Mouse (Mus musculus) E14TG2a.4 (cell line): Measurements from ENCODE around the gene Abi3.
A peak's percentile ranks its signal among the peaks of the same experiment; 100 is the strongest.

Source experiments
- H3K27me3 ChIP-seq: 2 replicates; pipeline ENCODE4 v1.6.1; 2014; ENCODE audit warnings: low read length, control low read depth; ENCODE audit not compliant: insufficient read depth
- H3K36me3 ChIP-seq: 2 replicates; pipeline ENCODE4 v1.6.1; 2014; ENCODE audit warnings: low read length, control low read depth; ENCODE audit not compliant: insufficient read depth
- H3K4me1 ChIP-seq: replicated peaks from 2 replicates; pipeline ENCODE4 v1.6.1; 2014; ENCODE audit warnings: low read depth, low read length, control low read depth
- H3K4me3 ChIP-seq: replicated peaks from 2 replicates; pipeline ENCODE4 v1.5.1; 2014; ENCODE audit warnings: mild to moderate bottlenecking, low read length
- H3K9me3 ChIP-seq: 2 replicates; pipeline ENCODE4 v1.6.1; 2014; ENCODE audit warnings: low read length, control low read depth
- CTCF ChIP-seq: conservative IDR thresholded peaks from 2 replicates; pipeline ENCODE4 v1.5.1; 2014; ENCODE audit warnings: low read length
- NANOG ChIP-seq: IDR thresholded peaks from 2 replicates; pipeline ENCODE4 v1.6.1; 2014; ENCODE audit warnings: borderline replicate concordance, low read length, mixed read lengths
- POU5F1 ChIP-seq: IDR thresholded peaks from 2 replicates; pipeline ENCODE4 v1.6.1; 2014; ENCODE audit warnings: low read length, borderline replicate concordance

The Abi3 gene

GRCm38 (mm10) chr11:95792950-95793509, 49.2 kb downstream of the Abi3 start:
- no peaks in the 10 kb centered on the region for H3K9me3 ChIP-seq
- H3K4me1 ChIP-seq = peaks cover 24% of the 10 kb centered on the region
- no peak overlapping the region for H3K4me3 ChIP-seq
- no peak for TF ChIP-seq NANOG
- no peak for TF ChIP-seq POU5F1
- no peak for TF ChIP-seq CTCF
- no peaks in the 10 kb centered on the region for H3K36me3 ChIP-seq
- peaks cover 43% of the 10 kb centered on the region for H3K27me3 ChIP-seq

- Histone ChIP-seq H3K36me3 (no peaks in the 10 kb centered on the region), H3K27me3 (peaks cover 32% of the 10 kb centered on the region), H3K4me3 (no peak overlapping the region), H3K4me1 (peaks cover 19% of the 10 kb centered on the region), H3K9me3 (no peaks in the 10 kb centered on the region)
- TF ChIP-seq POU5F1 (no peak), CTCF (no peak), NANOG (no peak)
Observed at GRCm38 (mm10) chr11:95791787-95792186, 50.5 kb downstream of the Abi3 start.

GRCm38 (mm10) chr11:95789451-95789891, 52.8 kb downstream of the Abi3 start:
- Histone ChIP-seq H3K4me3 (no peak overlapping the region), H3K9me3 (no peaks in the 10 kb centered on the region), H3K27me3 (peaks cover 14% of the 10 kb centered on the region), H3K36me3 (no peaks in the 10 kb centered on the region), H3K4me1 (peaks cover 22% of the 10 kb centered on the region)
- no peak for TF ChIP-seq NANOG
- TF ChIP-seq CTCF = no peak
- no peak for TF ChIP-seq POU5F1

GRCm38 (mm10) chr11:95786511-95786910, 55.8 kb downstream of the Abi3 start:
- Histone ChIP-seq H3K36me3 (no peaks in the 10 kb centered on the region), H3K4me3 (no peak overlapping the region), H3K9me3 (no peaks in the 10 kb centered on the region), H3K4me1 (peaks cover 22% of the 10 kb centered on the region), H3K27me3 (no peaks in the 10 kb centered on the region)
- TF ChIP-seq POU5F1 (no peak), CTCF (no peak), NANOG (no peak)

GRCm38 (mm10) chr11:95785675-95786074, 56.6 kb downstream of the Abi3 start:
- no peaks in the 10 kb centered on the region for H3K36me3 ChIP-seq
- no peaks in the 10 kb centered on the region for H3K9me3 ChIP-seq
- TF ChIP-seq NANOG = no peak
- peak; percentile 95 for TF ChIP-seq CTCF
- no peak for TF ChIP-seq POU5F1
- peaks cover 25% of the 10 kb centered on the region for H3K4me1 ChIP-seq
- no peaks in the 10 kb centered on the region for H3K27me3 ChIP-seq
- no peak overlapping the region for H3K4me3 ChIP-seq

- peaks cover 24% of the 10 kb centered on the region for H3K4me1 ChIP-seq
- no peaks in the 10 kb centered on the region for H3K36me3 ChIP-seq
- TF ChIP-seq CTCF (no peak), NANOG (no peak), POU5F1 (no peak)
- H3K4me3 ChIP-seq = no peak overlapping the region
- H3K9me3 ChIP-seq = no peaks in the 10 kb centered on the region
- H3K27me3 ChIP-seq = no peaks in the 10 kb centered on the region
Observed at GRCm38 (mm10) chr11:95783958-95784357, 58.3 kb downstream of the Abi3 start.

- no peak for TF ChIP-seq NANOG
- TF ChIP-seq CTCF = no peak
- TF ChIP-seq POU5F1 = no peak
- no peaks in the 10 kb centered on the region for H3K9me3 ChIP-seq
- H3K4me3 ChIP-seq = no peak overlapping the region
- H3K36me3 ChIP-seq = no peaks in the 10 kb centered on the region
- H3K4me1 ChIP-seq = peaks cover 28% of the 10 kb centered on the region
- no peaks in the 10 kb centered on the region for H3K27me3 ChIP-seq
Observed at GRCm38 (mm10) chr11:95783457-95783856, 58.8 kb downstream of the Abi3 start.

GRCm38 (mm10) chr11:95781557-95781956, 60.7 kb downstream of the Abi3 start:
- H3K4me1 ChIP-seq = peaks cover 45% of the 10 kb centered on the region
- H3K9me3 ChIP-seq = no peaks in the 10 kb centered on the region
- no peak for TF ChIP-seq POU5F1
- no peak for TF ChIP-seq NANOG
- TF ChIP-seq CTCF = no peak
- H3K4me3 ChIP-seq = no peak overlapping the region
- no peaks in the 10 kb centered on the region for H3K27me3 ChIP-seq
- H3K36me3 ChIP-seq = peaks cover 15% of the 10 kb centered on the region; the same call in 1 of the 2 replicates

GRCm38 (mm10) chr11:95780480-95780879, 61.8 kb downstream of the Abi3 start:
- Histone ChIP-seq H3K9me3 (no peaks in the 10 kb centered on the region), H3K4me3 (no peak overlapping the region), H3K36me3 (peaks cover 20% of the 10 kb centered on the region), H3K4me1 (peaks cover 42% of the 10 kb centered on the region), H3K27me3 (no peaks in the 10 kb centered on the region)
- no peak for TF ChIP-seq NANOG
- no peak for TF ChIP-seq POU5F1
- TF ChIP-seq CTCF = no peak
